Comparison of ENCODE assay signal across 8 mouse cellular contexts in genomic region chr5:136953440-136953951, GRCm38 (mm10). TPM values are rescaled to one million over a fixed set of nuclear protein-coding genes. Genes with fewer than 3 reads are reported as not detected.
A peak's percentile ranks its signal among the peaks of the same experiment; 100 is the strongest.
DNase-seq lines count a peak whose midpoint lies in the region; ATAC-seq and TF ChIP-seq lines count a peak whose summit lies in the region.
"Had no signal": no experiment of that assay in that cellular context is flagged by ENCODE, and none has a peak within 500 bp of the region (broad histone marks: within the 10 kb centered on the region; RNA-seq: fewer than 3 reads in every experiment).

No protein-coding gene starts in this region.

- H3K36me3 ChIP-seq in CH12.LX (replicated peaks in 1 of 2; ENCODE audit: control insufficient read depth in 1 of 2, insufficient read depth in 1 of 2, low read length in 1 of 2) (peaks cover 0 to 7% of the 10 kb centered on the region in 2 experiments), MEL (ENCODE audit: control insufficient read depth in 1 of 2, insufficient read depth in 2 of 2, low read length in 2 of 2) (peaks cover 0 to 14% of the 10 kb centered on the region in 2 experiments; a peak in 2 of 4 replicates)

- peak overlapping the region; percentile 92 for H3K4me2 ChIP-seq in CH12.LX (ENCODE audit: insufficient read depth, low read depth, poor library complexity, severe bottlenecking)

- in situ Hi-C loops in CH12.LX (cut with MboI; ENCODE audit: low pct_ligation_motif_present, low pct_unique_long_range_greater_than_20kb, low sequenced_read_pairs): no loop called here

- H3K9me3 ChIP-seq in CH12.LX (replicated peaks; ENCODE audit: low read length): no peaks in the 10 kb centered on the region
- no peaks in the 10 kb centered on the region for H3K9me3 ChIP-seq in MEL (replicated peaks; ENCODE audit: insufficient read depth, low read length)

- dilution Hi-C loops in CH12.LX (cut with MboI; ENCODE audit: extremely low pct_ligation_motif_present, extremely low pct_unique_long_range_greater_than_20kb, low sequenced_read_pairs): no loop called here

- H3K4me3 ChIP-seq in CH12.LX (replicated peaks in 1 of 3; ENCODE audit: low read depth in 2 of 3, low read length in 2 of 3, poor library complexity in 1 of 3) (peak overlapping the region; percentile 58 to 71 (median 70)), MEL (ENCODE audit: control insufficient read depth in 1 of 2, insufficient read depth in 1 of 2, low read depth in 2 of 2, low read length in 2 of 2) (peak overlapping the region; percentile 94 to 95)
- H3K4me3 ChIP-seq in embryonic fibroblast, embryonic 13.5 days (ENCODE audit: insufficient read depth, low read length): peak overlapping the region; percentile 91
- peak overlapping the region; percentile 65 for H3K4me3 ChIP-seq in layer of hippocampus, adult 2 months

- TF ChIP-seq EP300 in CH12.LX (IDR thresholded peaks at IDR 0.05; ENCODE audit: low read length) (no peak), MEL (IDR thresholded peaks at IDR 0.05; ENCODE audit: low read depth in 1 of 2, low read length in 2 of 2) (no peak)

- peak; percentile 77 for ATAC-seq in megakaryocyte, adult 5-6 weeks (ENCODE audit: poor library complexity, severe bottlenecking)

- TF ChIP-seq RAD21 in CH12.LX (IDR thresholded peaks at IDR 0.05; ENCODE audit: low read depth, low read length) (no peak), MEL (IDR thresholded peaks at IDR 0.05; ENCODE audit: low read depth, low read length) (no peak)

- TF ChIP-seq POLR2A in CH12.LX (IDR thresholded peaks at IDR 0.05; ENCODE audit: low read depth, low read length) (no peak), MEL (IDR thresholded peaks at IDR 0.05; ENCODE audit: control insufficient read depth in 1 of 2, insufficient read depth in 1 of 2, low read depth in 1 of 2, low read length in 2 of 2, poor library complexity in 1 of 2) (no peak)
- TF ChIP-seq POLR2A in embryonic fibroblast, embryonic 13.5 days (IDR thresholded peaks at IDR 0.05; ENCODE audit: low read depth, low read length): no peak

- no peaks in the 10 kb centered on the region for H3K27me3 ChIP-seq in CH12.LX (replicated peaks)
- no peaks in the 10 kb centered on the region for H3K27me3 ChIP-seq in MEL (ENCODE audit: control insufficient read depth in 1 of 2, insufficient read depth in 2 of 2, low read length in 2 of 2)

- TF ChIP-seq CTCF in CH12.LX (conservative IDR thresholded peaks at IDR 0.05 in 1 of 2, IDR thresholded peaks at IDR 0.05 in 1 of 2; ENCODE audit: low read depth in 2 of 2, low read length in 2 of 2) (no peak), MEL (IDR thresholded peaks at IDR 0.05 in 2 of 3, conservative IDR thresholded peaks at IDR 0.05 in 1 of 3; ENCODE audit: control insufficient read depth in 1 of 3, insufficient read depth in 1 of 3, low read depth in 2 of 3, low read length in 3 of 3, poor library complexity in 1 of 3, severe bottlenecking in 1 of 3) (no peak)
- no peak for TF ChIP-seq CTCF in embryonic fibroblast, embryonic 13.5 days (IDR thresholded peaks at IDR 0.05; ENCODE audit: borderline replicate concordance, insufficient read depth, low read length)
- no peak for TF ChIP-seq CTCF in layer of hippocampus, adult 2 months (conservative IDR thresholded peaks at IDR 0.05)

- H3K4me1 ChIP-seq in CH12.LX (ENCODE audit: control insufficient read depth in 1 of 2, insufficient read depth in 2 of 2): peaks cover 6 to 27% of the 10 kb centered on the region in 2 experiments
- H3K4me1 ChIP-seq in MEL (ENCODE audit: control insufficient read depth in 1 of 2, insufficient read depth in 2 of 2, low read length in 2 of 2): peaks cover 0 to 19% of the 10 kb centered on the region in 2 experiments; a peak in 2 of 4 replicates
- no peaks in the 10 kb centered on the region for H3K4me1 ChIP-seq in embryonic fibroblast, embryonic 13.5 days (ENCODE audit: control insufficient read depth, insufficient read depth, low read length)

- peak overlapping the region; percentile 52 for H3K9ac ChIP-seq in CH12.LX (ENCODE audit: insufficient read depth, low read depth)
- peak overlapping the region; percentile 88 for H3K9ac ChIP-seq in MEL (ENCODE audit: control insufficient read depth, low read depth, low read length, poor library complexity, severe bottlenecking)

- H3K79me2 ChIP-seq in CH12.LX (replicated peaks; ENCODE audit: control insufficient read depth, extremely low read depth, insufficient read depth, poor library complexity, severe bottlenecking) (no peaks in the 10 kb centered on the region), MEL (ENCODE audit: control insufficient read depth, insufficient read depth, low read length, poor library complexity) (peaks cover 25% of the 10 kb centered on the region)

- no peak overlapping the region for H3K27ac ChIP-seq in CH12.LX (ENCODE audit: insufficient read depth, low read depth)
- peak overlapping the region; percentile 78 for H3K27ac ChIP-seq in MEL (ENCODE audit: control insufficient read depth, low read depth, low read length)
- H3K27ac ChIP-seq in embryonic fibroblast, embryonic 13.5 days (ENCODE audit: insufficient read depth, low read length): no peak overlapping the region
- H3K27ac ChIP-seq in layer of hippocampus, adult 2 months: peak overlapping the region; percentile 90

- DNase-seq in CH12.LX (ENCODE audit: extremely low read depth): no peak
- DNase-seq in MEL (ENCODE audit: low read depth, low spot score): peak; percentile 56
- DNase-seq in heart, postnatal 4 days: peak; percentile 40
- peak in 1 of 2 experiments; percentile 42 for DNase-seq in layer of hippocampus, adult 2 months (ENCODE audit: low spot score in 2 of 2)
- no peak for DNase-seq in T-cell, adult 2 months (ENCODE audit: low spot score)

TF ChIP-seq in MEL, 35 proteins besides CTCF, POLR2A, EP300 and RAD21:
- TF ChIP-seq ZNF384 (IDR thresholded peaks at IDR 0.05; ENCODE audit: low read depth, low read length) (peak; percentile 81), ZKSCAN1 (IDR thresholded peaks at IDR 0.05; ENCODE audit: low read depth, low read length) (no peak)

RNA-seq across cellular contexts. Expression of gene Fis1, which starts 0.4 kb away (rescaled TPM):
- total RNA-seq in CH12.LX (2012; rRNA removed) (207 and 210 TPM in 2 replicates), CH12.LX (2014; rRNA removed) (140 and 142 TPM in 2 replicates), MEL (2012; rRNA removed) (151 and 164 TPM in 2 replicates)
- polyA plus RNA-seq in CH12.LX (2012; ENCODE audit: insufficient read length, low read depth) (152 and 203 TPM in 2 replicates), MEL (2012; ENCODE audit: insufficient read depth in 1 of 2, insufficient read length in 2 of 2, low read depth in 1 of 2, low replicate concordance in 2 of 2, missing spikeins in 1 of 2) (100 to 1,000 TPM in 1 of 2 experiments, not detected in 1; 184 TPM)
- 107 and 111 TPM in 2 replicates for polyA plus RNA-seq in embryonic fibroblast, embryonic 13.5 days (2011; ENCODE audit: insufficient read length, low read depth, missing spikeins)
- 100 to 1,000 TPM; 177 to 180 TPM for total RNA-seq in heart, postnatal 4 days (2021)
- 100 to 1,000 TPM; 223 to 239 TPM for total RNA-seq in layer of hippocampus, adult 2 months (2021)
- 288 and 310 TPM in 2 replicates for total RNA-seq in megakaryocyte, adult 5-6 weeks (2015)
- 117 and 147 TPM in 2 replicates for total RNA-seq in megakaryocyte, adult 5-6 weeks (2017)

RNA-seq across cellular contexts. Expression of gene Cldn15, which starts 12.9 kb away (rescaled TPM):
- total RNA-seq in CH12.LX (2012; rRNA removed) (0.25 TPM in 2 replicates), CH12.LX (2014; rRNA removed) (0.24 TPM in 1 of 2 replicates, not detected in the other), MEL (2012; rRNA removed) (1.0 and 1.2 TPM in 2 replicates)
- polyA plus RNA-seq in CH12.LX (2012; ENCODE audit: insufficient read length, low read depth) (0.29 and 0.35 TPM in 2 replicates), MEL (2012; ENCODE audit: insufficient read depth in 1 of 2, insufficient read length in 2 of 2, low read depth in 1 of 2, low replicate concordance in 2 of 2, missing spikeins in 1 of 2) (1 to 10 TPM in 1 of 2 experiments, not detected in 1; 2.1 TPM)
- polyA plus RNA-seq in embryonic fibroblast, embryonic 13.5 days (2011; ENCODE audit: insufficient read length, low read depth, missing spikeins): 0.35 TPM in 1 of 2 replicates, not detected in the other
- total RNA-seq in heart, postnatal 4 days (2021): 1 to 10 TPM; 4.7 to 6.8 TPM
- under 1 TPM in 1 of 2 experiments, not detected in 1; 0.18 TPM for total RNA-seq in layer of hippocampus, adult 2 months (2021)
- total RNA-seq in megakaryocyte, adult 5-6 weeks (2015): 13.3 and 15.8 TPM in 2 replicates
- 7.1 and 15.9 TPM in 2 replicates for total RNA-seq in megakaryocyte, adult 5-6 weeks (2017)
- total RNA-seq: left cerebral cortex, adult 18-20 months had no signal

RNA-seq across cellular contexts. Expression of gene Plod3, which starts 33.3 kb away (rescaled TPM):
- total RNA-seq in CH12.LX (2012; rRNA removed): 38.2 and 45.2 TPM in 2 replicates
- total RNA-seq in CH12.LX (2014; rRNA removed): 8.8 and 9.9 TPM in 2 replicates
- polyA plus RNA-seq in CH12.LX (2012; ENCODE audit: insufficient read length, low read depth): 22.2 and 23.6 TPM in 2 replicates
- total RNA-seq in MEL (2012; rRNA removed): 47.3 and 56.0 TPM in 2 replicates
- 10 to 100 TPM in 1 of 2 experiments, not detected in 1; 62.8 TPM for polyA plus RNA-seq in MEL (2012; ENCODE audit: insufficient read depth in 1 of 2, insufficient read length in 2 of 2, low read depth in 1 of 2, low replicate concordance in 2 of 2, missing spikeins in 1 of 2)
- 120 and 152 TPM in 2 replicates for polyA plus RNA-seq in embryonic fibroblast, embryonic 13.5 days (2011; ENCODE audit: insufficient read length, low read depth, missing spikeins)
- total RNA-seq in heart, postnatal 4 days (2021): 10 to 100 TPM; 46.9 to 51.8 TPM
- 10 to 100 TPM; 37.9 to 39.7 TPM for total RNA-seq in layer of hippocampus, adult 2 months (2021)
- 73.2 and 74.8 TPM in 2 replicates for total RNA-seq in megakaryocyte, adult 5-6 weeks (2015)
- total RNA-seq in megakaryocyte, adult 5-6 weeks (2017): 159 and 176 TPM in 2 replicates

RNA-seq across cellular contexts. Expression of gene Znhit1, which starts 34.3 kb away (rescaled TPM):
- total RNA-seq in CH12.LX (2012; rRNA removed): 60.1 and 67.3 TPM in 2 replicates
- 36.8 and 39.6 TPM in 2 replicates for total RNA-seq in CH12.LX (2014; rRNA removed)
- polyA plus RNA-seq in CH12.LX (2012; ENCODE audit: insufficient read length, low read depth): 83.5 and 99.2 TPM in 2 replicates
- 51.8 and 56.6 TPM in 2 replicates for total RNA-seq in MEL (2012; rRNA removed)
- 100 to 1,000 TPM in 1 of 2 experiments, not detected in 1; 123 TPM for polyA plus RNA-seq in MEL (2012; ENCODE audit: insufficient read depth in 1 of 2, insufficient read length in 2 of 2, low read depth in 1 of 2, low replicate concordance in 2 of 2, missing spikeins in 1 of 2)
- polyA plus RNA-seq in embryonic fibroblast, embryonic 13.5 days (2011; ENCODE audit: insufficient read length, low read depth, missing spikeins): 38.5 and 43.5 TPM in 2 replicates
- 10 to 100 TPM; 48.6 to 53.2 TPM for total RNA-seq in heart, postnatal 4 days (2021)
- total RNA-seq in layer of hippocampus, adult 2 months (2021): 10 to 100 TPM; 77.1 to 83.3 TPM
- total RNA-seq in megakaryocyte, adult 5-6 weeks (2015): 106 and 133 TPM in 2 replicates
- total RNA-seq in megakaryocyte, adult 5-6 weeks (2017): 57.7 and 67.9 TPM in 2 replicates

RNA-seq across cellular contexts. Expression of gene Ift22, which starts 45.5 kb away (rescaled TPM):
- 16.8 and 20.7 TPM in 2 replicates for total RNA-seq in CH12.LX (2012; rRNA removed)
- 18.5 and 20.5 TPM in 2 replicates for total RNA-seq in CH12.LX (2014; rRNA removed)
- 39.0 and 39.6 TPM in 2 replicates for polyA plus RNA-seq in CH12.LX (2012; ENCODE audit: insufficient read length, low read depth)
- 15.6 and 19.8 TPM in 2 replicates for total RNA-seq in MEL (2012; rRNA removed)
- polyA plus RNA-seq in MEL (2012; ENCODE audit: insufficient read depth in 1 of 2, insufficient read length in 2 of 2, low read depth in 1 of 2, low replicate concordance in 2 of 2, missing spikeins in 1 of 2): 10 to 100 TPM in 1 of 2 experiments, not detected in 1; 78.1 TPM
- 30.0 and 32.3 TPM in 2 replicates for polyA plus RNA-seq in embryonic fibroblast, embryonic 13.5 days (2011; ENCODE audit: insufficient read length, low read depth, missing spikeins)
- 10 to 100 TPM; 14.2 to 14.3 TPM for total RNA-seq in heart, postnatal 4 days (2021)
- 10 to 100 TPM; 81.0 to 87.2 TPM for total RNA-seq in layer of hippocampus, adult 2 months (2021)
- total RNA-seq in megakaryocyte, adult 5-6 weeks (2015): 9.4 and 12.7 TPM in 2 replicates
- 2.0 and 3.7 TPM in 2 replicates for total RNA-seq in megakaryocyte, adult 5-6 weeks (2017)

Comparison
In these comparisons a context has a peak if more than half of its experiments do, and no peak if none do; other contexts are left out.
1. DNase-seq: peak in MEL (single experiment) and heart, postnatal 4 days (single experiment); none in CH12.LX (single experiment) and T-cell, adult 2 months (single experiment).
2. H3K27ac ChIP-seq: peak in MEL (single experiment) and layer of hippocampus, adult 2 months (single experiment); none in CH12.LX (single experiment) and embryonic fibroblast, embryonic 13.5 days (single experiment).
3. Of the 35 proteins assayed by ChIP-seq in both MEL and CH12.LX: peak only in MEL: none; only in CH12.LX: none; in both: ZNF384; in neither: 34.
4. Peak in every context shown above with its lines, with median percentiles within 50 percentile points of each other: H3K4me3 ChIP-seq.